Mouse (Mus musculus) embryo, embryonic 10.5 days (tissue): ENCODE data around the gene Irak3.
"Not testable (repeated sequence)": the region's sequence is repeated elsewhere in the genome, so short reads cannot be mapped to it uniquely, and the experiment has no call there.

ENCODE experiments used
- DNase-seq: peaks from one replicate; pipeline ENCODE4 v3.0.0-alpha.2; 2015; ENCODE audit warnings: low spot score

Gene Irak3

DNA sequence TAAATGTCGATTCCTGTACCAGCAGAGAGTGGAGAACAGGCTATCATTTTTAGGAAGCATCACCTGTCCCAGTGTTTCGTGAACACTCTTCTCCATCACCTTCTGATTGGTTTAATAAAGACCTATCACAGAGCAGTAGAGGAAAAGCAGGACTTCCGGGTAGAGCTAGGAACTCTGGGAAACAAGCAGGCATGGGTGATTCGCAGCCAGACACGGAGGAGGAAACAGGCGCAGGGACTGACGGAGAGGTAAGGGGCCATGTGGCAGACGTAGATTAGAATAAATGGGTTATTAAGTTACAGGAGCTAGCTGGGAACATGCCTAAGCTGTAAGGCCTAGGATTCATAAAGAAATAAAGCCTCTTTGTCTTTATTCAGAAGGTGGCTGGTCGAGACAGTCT, 41.4 kb downstream of the Irak3 start:
- no peak for DNase-seq

DNA sequence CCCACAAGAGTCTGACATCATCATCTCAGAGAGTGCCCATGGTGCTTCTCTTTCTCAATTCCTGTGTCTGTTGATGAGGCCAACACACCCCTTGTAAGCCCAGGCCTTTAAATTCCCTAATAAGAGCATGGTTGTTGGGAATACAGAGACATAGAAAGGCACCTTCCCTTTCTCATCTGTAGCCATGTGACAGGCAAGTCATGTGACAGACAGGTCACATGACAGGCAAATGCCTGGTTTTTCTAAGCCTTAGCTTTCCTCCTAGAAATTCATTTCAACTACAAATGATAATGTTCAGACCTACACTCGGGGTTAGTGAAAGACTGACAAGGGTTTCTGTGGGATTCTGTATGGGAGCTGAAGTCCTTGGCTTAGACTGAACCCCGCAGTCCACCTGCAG, 48.0 kb downstream of the Irak3 start:
- DNase-seq: no peak

DNA sequence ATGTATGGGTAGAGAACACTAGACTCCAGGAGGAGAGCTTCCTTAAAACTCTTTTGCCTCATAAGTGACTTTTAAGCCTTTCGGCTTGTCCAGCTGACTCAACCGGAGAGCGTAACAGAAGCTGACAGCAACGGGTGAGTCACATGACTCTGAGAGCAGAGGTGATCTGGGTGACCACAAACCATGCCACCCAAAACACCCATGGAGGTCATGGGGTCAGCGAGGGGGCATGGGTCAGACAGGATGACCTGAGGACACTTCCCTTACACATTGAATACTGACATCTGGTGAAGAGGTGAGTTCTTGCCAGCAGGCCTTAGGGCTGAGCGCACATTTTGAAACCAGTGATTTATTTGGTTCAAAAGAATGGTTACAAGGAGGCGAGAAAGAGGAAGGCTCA, 50.3 kb downstream of the Irak3 start:
- no peak for DNase-seq

DNA sequence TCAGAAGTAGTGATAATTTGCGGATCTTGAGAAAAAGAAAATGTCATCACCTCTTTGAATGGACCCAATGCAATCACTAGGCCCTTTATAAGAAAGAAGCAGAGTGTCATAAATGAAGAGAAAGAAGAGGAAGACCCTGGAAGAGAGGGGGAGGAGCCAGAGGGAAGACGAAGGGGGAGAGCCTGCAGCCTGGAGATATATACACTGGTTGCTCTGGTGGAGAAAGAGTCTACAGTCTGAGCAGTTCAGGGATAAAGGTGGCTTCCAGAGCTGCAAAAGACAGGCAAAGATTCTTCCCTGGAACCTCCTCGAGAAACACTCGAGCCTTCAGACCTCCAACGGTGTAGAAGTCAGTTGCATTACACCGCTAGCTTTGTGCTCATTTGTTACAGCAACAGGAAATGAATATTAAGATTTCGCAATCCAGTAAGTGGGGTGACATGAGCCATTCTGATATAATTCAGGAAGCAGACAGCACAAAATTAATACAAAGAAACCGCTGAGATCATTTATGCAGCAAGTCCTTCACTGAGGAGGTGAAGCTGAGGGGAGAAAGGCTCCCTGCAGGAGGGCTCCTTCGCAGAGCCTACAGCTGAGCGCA, 60.9 kb downstream of the Irak3 start:
- no peak for DNase-seq

DNA sequence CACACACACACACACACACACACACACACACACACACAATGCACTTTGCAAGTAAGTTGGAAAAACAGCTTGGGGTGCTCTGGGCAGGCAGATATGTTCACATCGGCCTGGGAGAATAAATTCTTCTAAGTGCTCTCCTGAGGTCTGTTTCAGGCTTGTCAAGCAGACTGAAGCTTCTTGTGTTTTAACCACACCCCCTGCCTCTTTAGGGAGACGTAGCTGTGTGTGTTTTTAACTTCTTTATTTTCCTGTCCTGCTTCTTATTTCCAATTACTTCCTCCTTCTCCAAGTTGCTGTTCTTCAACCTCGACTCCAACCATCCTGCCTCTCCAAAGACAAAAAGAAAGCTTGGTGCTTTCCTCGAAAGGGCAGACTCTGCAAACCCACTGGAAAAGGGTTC, 61.7 kb downstream of the Irak3 start:
- no peak for DNase-seq

DNA sequence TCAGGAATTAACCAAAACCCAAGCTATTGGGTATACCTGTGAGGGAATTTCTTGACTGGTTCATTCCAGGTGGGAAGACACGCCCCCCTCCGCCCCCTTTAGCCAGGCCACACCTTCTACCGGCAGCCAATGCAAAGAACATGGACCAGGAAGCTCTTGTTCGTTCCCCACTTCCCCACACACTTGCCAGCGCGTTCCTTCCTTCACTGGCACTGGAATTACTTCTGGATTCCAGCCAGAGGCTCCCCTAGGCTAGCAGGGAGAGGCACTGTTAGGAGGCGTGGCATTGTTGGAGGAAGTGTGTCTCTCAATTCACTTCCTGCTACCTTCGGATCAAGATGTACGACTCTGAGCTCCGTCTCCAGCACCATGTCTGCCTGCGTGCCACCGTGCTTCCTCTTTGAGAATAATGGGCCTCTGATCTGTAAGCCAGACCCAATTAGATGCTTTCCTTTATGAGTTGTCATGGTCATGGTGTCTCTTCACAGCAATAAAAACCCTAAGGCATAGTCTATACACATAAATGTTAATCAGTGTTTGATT, 65.8 kb downstream of the Irak3 start:
- no peak for DNase-seq

DNA sequence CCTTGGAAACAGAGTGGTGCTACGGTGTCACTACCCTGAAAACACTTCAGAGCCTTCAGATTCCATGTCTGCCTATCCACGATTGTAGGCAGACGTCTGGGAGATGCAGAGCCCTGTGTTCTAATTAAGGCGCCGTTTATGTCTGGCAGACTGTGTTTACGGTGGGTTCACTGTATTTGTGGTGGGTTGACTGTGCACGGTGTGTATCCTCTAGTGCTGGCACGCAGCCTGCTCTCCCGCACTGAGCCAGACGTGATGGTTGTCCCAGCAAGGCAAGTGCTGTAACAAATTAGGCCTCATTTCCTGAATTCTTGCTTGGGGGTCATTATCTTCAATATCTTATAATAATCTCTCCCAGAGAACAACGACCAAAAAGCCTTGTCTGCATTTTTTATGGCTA, 68.2 kb downstream of the Irak3 start:
- no peak for DNase-seq

DNA sequence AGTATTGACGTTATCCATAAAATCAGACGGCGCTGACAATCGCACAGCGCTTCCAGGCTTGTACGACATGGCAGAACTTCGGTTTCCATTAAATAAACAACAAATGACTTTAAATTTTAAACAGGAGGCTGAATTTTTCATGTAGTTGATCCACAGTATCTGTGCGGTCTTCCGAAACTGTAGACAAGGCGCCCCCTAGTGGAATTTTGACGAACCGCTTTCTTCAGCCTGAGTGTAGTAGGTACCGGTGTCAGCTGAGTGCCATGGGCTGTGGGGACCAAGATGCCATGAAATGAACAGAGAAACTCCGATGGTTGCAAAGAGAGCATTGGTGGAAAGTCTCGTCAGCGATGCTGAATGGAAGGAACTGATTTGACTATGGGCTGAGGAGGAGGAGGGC, 71.3 kb downstream of the Irak3 start:
- DNase-seq: peak; percentile 64

DNA sequence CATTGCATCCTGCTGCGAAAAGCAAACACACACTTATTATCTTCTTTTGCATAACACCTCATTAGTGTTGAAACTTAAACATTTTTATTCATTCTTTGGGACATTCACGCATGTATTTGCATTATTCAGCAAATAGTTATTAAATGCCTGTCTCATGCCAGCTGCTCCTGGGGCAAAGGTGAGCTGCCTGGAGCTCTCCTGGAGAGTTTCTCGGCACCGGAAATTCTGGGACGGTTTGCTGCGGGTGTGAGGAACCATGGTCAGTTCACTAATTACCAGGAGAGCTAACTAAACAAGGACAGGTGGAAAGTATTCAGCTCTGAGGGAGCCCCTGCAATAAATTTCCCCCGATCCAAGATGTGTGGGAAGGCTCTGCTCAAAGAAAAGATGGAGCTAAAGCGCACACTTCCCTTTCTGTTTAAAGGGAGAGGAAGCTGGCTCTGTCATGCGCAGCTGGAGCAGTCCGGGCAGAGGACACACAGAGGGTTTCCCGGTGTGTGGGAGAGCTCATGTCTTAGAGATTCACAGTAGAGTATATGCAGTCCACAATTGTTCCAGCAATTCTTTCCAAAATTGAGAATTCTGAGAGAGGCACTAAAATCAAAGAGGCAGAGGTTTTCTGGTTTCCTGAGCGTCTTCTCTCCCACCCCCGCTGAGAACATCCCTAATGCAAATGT, 73.2 kb downstream of the Irak3 start:
- DNase-seq: no peak

DNA sequence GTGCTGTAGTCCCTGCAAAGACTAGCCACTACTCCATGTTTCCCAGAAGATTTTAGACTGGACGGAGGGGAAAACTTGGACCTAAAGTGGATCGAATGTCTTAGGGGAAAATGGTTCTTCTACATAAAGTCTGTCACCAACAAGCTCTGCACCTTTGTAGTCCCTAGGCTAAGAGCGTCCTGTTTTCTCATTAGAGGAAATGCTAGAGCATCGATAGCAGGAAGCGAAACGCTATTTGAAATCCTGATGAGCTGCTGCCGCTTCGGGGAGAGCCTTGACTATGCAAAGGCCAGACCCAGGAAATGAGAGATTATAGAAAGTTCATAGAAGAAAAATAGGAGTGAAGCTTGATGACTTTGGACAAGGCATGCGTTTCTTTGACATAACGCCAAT, 76.5 kb downstream of the Irak3 start:
- DNase-seq: no peak

DNA sequence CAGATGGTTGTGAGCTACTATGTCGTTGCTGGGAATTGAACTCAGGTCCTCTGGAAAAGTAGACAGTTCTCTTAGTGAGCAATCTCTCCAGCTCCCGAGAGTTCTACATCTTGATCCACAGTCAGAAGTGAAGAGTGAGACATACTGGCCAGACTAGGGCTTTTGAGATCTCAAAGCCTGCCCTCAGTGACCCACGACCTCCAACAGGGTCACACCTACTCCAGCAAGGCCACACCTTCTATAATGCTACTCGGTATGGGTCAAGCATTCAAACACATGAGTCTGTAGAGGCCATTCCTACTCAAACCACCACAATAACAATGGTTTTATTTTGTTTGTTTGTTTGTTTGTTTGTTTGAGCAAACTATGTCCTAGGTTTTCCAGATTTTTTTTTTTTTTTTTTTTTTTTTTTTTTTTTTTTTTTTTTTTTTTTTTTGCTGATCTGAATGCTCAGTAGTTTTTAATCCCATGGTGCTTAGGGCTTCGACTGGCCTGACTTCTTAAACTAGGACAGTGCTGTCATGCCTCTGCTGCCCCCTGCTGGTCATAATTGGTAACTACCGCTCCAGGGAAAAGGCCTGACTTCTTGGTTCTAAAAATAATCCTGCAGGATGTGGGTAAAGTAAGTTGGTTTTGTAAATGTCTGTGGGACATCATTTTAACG, 77.0 kb downstream of the Irak3 start:
- peak; percentile 91 for DNase-seq

DNA sequence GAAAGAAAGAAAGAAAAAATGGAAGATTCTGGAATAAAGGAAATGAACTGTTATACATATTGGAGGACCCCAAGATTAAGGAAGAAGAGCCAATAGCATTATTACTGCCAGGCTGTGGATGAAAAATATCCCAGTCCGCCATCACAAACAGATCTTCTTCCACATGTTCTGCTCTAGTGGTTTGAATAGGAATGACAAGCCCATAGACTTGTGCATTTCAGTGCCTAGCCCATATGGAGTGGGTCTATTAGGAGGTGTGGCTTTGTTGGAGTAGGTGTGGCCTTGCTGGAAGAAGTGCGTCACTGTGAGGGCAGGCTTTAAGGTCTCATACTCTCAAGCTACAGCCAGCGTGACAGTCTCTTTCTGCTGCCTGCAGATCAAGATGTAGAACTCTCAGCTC, 78.2 kb downstream of the Irak3 start:
- no peak for DNase-seq

DNA sequence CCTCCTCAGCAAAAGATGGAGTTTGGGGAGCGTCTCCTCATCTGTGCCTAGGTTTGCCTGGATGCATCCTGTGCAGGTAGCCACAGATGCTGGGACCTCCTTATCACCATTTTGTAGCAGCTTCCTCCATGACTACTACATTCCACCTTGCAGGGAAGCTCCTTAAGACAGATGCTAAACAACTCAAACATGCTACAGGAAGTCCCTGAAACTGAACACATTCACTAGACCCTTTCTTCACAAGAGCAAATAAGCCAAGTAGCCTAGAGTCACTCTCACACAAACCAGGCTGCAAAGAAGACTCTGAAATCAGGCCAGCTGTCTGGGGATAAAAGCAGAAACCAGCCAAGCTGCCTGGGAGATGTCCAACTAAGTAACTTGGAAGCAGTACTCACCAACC, 86.7 kb downstream of the Irak3 start:
- no peak for DNase-seq

DNA sequence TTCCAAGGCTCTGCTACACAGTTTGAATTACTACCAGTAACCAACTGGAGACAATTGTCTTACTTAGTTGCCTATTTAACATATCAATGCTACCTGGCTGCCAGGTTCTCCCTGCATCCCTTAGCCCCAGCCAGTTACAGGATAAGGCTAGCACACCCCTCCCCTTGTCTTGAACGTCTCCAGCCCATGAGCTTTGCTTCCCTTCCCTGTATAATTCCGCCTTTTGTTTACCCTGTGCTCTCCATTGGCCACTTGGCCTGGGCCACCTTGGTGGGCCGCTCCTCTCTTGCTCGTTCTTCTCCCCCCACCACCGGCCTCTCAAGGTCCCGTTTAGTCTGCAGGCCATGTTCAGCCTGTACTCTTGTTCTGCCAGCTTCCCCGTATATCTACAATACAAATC, 87.4 kb downstream of the Irak3 start:
- no peak for DNase-seq

DNA sequence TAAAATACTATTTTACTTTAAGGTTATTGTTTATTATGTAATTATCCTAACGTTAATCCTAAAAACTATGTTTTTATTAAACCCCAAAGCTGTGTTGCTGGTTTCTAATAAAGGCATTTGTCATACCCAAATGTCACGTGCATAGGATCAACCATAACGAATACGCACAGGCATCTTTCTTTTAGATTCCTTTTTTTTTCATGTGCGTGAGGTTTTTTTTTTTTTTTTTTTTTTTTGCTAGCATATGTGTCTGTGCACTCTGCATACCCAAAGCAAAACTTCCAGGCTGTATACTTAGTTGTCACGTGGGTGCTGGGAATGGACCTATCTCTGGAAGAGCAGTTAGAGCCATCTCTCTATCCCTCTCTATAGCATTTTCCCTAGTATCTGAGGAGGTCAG, 88.0 kb downstream of the Irak3 start:
- DNase-seq: no peak

DNA sequence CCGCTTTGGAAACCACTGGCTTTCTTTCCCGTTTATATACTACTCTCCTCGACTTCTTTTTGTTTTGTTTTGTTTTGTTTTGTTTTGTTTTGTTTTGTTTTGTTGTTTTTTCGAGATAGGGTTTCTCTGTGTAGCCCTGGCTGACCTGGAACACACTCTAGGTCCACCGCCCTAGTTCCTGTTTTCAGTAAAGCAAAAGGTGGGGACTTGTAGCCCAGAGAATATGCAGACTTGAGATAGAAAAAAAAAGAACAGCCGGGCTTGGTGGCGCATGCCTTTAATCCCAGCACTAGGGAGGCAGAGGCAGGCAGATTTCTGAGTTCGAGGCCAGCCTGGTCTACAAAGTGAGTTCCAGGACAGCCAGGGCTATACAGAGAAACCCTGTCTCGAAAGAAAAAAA, 88.4 kb downstream of the Irak3 start:
- DNase-seq: not testable (repeated sequence)

DNA sequence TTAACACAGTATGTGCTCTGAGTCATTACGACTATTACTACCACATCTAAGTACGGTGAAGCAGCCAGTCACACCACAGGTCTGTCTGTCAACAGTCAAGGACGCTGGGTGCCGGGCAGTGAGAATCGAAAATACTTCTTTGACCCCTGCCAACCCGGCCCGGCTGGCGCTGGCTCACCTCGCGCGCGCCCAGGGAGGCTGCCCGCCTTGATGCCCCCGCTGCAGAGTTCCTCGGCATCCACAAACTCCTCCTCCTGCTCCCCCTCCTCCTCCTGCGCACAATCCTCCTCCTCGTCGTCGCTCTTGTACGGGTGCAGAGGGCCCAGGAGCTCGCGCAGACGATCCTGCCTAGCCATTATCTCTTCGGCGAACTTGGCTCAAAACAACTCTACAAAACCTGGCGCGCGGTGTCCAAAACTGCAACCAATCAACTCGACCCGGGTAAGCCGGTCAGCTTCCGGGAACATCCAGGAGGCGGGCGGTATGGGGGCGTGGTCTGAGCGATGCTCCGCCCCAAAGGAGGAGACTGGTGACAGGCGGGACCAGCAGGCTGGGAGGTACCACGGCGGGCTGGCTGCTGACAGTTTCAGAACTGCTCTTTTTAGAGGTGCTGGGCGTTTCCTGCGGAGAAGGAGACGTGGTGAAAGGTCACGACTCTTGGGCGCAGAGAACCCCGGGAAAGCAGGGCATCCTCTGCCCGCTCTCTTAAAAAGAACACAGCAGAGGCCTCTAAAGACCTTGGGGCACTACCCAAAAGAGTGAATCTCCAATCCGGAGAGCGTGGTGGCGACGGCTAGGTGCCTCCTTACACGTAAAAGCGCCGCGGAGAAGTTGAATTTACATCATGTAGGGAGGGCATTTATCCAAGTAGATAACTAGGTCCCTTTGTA, 89.2 kb downstream of the Irak3 start, which contains the start of gene Helb:
Gene Helb (minus strand): TSS at position 481 of the 890 bp plus-strand sequence.
- DNase-seq: peak; percentile 98

DNA sequence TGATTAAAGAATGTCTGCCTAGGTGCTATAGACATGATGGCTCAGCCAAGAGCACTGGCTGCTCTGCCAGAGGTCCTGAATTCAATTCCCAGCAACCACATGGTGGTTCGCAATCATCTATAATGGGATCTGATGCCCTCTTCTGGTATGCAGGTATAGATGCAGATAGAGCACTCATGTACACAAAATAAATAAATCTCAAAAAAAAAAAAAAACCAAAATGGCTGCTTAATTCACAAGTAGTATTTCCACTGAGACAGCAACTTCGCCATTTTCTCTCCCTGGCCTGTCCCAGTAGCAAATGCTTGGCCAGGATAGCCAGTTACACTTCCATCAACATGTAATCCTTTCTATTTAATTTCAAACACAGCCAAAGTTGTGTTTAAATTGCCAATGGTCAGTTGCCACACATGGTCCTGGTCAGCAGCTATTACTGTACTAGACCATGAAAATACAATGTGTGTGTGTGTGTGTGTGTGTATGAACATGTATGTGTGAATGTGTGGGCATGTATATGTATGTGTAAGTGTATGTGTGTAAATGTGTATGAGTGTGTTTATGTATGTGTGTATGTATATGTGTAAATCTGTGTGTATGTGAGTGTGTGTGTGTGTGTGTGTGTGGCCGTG, 90.1 kb downstream of the Irak3 start:
- DNase-seq: no peak

DNA sequence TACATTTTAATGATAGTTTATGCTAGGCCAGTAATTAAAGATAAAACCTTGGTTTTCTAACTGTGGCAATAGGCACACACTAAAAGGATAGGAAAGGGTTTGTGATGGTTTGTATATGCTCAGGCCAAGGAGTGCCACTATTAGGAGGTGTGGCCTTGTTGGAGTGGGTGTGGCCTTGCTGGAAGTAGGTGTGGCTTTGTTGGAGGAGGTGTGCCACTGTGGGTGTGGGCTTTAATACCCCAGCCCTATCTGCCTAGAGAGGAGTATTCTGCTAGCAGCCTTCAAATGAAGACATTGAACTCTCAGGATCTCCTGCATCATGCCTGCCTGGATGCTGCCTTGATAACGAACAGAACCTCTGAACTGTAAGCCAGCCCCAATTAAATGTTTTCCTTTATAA, 101.1 kb downstream of the Irak3 start:
- DNase-seq: no peak

DNA sequence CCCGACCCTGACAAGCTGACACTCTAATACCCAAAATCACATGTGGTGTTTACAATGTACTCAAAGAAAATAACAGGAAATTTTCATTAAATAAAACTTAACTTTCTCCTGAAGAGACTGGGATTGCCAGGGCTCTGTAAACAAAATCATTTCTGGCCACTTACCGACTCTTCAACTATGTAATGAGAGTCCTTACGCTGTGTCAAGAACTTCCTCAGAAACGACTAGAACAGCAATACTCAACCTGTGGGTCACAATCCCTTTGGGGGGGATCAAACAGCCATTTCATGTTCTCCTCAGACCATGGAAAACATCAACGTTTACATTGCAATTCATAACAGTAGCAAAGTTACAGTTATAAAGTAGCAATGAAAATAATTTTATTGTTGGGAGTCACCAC, 104.4 kb downstream of the Irak3 start:
- no peak for DNase-seq

DNA sequence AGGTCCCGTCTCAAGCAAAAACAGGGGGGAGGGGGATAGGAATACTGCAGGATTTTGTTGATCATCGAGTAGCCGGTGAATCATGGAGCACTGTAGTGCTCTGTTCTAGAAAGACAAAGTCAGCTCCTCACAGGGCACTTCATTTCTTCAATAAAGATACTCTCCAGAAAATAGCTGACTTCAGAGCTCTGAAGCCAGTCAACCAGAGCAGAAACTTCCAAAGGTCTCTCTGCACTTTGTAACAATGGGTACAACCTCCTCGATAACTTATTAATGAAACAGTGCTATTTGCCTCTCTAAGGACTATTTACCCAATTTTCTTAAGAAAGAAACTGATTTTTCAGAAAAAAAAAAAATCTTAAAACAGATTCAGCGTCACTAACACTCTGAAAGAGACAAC, 106.2 kb downstream of the Irak3 start:
- no peak for DNase-seq

DNA sequence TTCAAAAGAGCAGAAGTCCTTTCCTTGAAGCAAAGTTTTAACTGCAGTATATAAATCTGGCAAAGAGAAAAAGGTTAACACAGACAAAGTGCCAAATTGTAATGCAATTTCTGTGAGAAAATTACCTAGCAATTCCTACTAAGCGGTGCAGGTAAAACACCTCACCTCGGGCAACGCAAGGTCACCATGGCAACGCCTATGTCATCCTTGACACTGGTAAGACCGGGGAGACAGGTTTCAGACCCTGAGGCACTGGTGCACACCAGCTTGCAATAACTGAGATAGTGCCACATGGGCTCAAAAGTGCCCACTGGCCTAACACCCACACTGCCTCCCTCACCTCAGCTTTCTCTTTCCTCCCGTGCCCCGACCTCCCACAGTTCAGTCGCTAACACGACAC, 106.8 kb downstream of the Irak3 start:
- no peak for DNase-seq
